Mouse (Mus musculus): ENCODE measurements around the gene Rab44. TPM values are rescaled to one million over a fixed set of nuclear protein-coding genes. Genes with fewer than 3 reads are reported as not detected.

Rab44 gene
- polyA plus RNA-seq, 1 experiment, result 12.7 TPM

DNA sequence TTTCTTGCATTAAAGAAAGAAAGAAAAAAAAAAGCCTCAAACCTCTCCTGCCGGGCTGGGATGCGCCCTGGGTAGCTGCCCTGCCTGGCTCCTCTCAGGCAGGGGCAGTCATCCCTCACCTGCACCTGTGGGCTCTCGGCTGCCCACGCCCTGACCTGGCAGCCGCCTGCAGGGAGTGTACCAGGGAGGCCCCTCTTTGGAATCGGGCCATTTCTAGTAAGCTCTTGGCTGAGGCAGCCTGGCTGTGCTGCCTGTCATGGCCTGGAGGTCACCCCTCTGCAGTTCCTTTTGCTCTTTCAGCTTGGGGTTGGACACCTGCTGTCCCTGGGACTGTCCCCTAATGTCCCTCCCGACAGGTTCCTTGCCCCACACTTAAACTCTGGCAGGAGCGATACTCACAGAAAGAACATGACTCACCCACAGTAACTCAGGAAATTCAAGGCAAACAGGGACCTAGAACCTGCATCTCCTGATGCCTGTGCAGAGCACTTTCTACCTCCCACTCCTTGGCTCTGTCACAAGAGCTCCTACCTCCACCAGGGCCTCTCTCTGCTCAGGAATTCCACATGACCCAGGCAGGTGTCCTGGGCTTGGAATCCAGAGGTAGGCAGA is 52.1 kb downstream of the Rab44 start:
- no peak for DNase-seq (ENCODE audit: low read depth)

GRCm38 (mm10) chr17:29167371-29167770 is 53.4 kb downstream of the Rab44 start:
- no peak for DNase-seq (ENCODE audit: low read depth)

DNA sequence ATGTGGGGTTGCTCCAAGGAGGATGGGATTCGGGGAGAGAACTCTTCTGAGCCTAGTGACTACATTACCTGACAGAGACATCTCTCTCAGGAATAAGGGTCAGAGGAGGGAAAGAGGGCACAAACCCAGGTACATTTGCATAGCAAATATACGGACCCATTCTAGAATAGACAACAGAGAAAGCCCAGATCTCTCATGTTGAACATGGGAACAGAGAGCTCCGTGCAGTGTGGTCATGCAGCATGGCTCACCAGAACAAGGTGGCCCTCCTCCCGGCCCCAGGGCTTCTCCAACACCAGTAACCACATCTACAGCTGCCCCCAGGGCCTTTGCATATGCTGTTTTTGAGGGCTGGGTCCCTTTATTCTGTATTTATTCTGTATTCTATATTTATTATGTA is 54.5 kb downstream of the Rab44 start:
- no peak for DNase-seq (ENCODE audit: low read depth)

GRCm38 (mm10) chr17:29168996-29169601 is 55.2 kb downstream of the Rab44 start:
- no peak for DNase-seq (ENCODE audit: low read depth)

GRCm38 (mm10) chr17:29170431-29171000 is 56.6 kb downstream of the Rab44 start:
- DNase-seq (ENCODE audit: low read depth), result no peak

DNA sequence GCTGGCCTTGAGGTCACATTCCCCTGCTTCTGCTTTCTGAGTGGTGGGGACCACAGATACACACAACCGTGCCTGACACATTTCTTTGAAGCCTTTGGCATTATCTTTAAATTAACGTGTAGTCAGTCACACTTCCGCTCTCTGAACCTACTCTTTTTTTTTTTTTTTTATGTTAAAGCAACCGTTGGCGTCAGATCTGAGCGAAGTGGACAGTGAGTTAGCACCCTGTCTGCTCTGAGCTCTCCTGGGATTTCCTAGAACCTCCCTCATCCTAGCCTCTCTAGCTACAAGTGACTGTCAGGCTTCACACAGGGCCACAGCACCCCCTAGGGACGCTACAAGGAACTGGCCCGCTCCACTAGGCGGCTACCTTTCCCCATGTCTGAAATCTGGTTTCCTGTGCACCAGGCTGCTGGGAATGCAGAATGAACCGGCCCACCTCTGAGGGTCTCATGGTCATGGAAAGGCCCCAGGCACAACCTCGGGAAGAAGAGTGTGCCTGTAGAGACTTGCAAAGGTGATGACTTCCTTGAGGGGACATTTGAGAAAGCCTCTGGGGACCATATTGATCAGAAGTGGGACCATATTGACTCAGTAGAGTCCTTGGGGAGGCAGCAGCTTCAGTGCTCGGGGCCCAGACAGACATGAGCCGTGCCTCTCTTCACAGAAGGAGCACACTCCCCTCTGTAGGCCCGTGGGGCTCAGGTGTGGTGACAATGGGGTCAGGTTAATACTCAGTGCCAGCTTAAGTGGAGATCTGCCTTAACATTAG is 57.2 kb downstream of the Rab44 start:
- DNase-seq (ENCODE audit: low read depth), result no peak

DNA sequence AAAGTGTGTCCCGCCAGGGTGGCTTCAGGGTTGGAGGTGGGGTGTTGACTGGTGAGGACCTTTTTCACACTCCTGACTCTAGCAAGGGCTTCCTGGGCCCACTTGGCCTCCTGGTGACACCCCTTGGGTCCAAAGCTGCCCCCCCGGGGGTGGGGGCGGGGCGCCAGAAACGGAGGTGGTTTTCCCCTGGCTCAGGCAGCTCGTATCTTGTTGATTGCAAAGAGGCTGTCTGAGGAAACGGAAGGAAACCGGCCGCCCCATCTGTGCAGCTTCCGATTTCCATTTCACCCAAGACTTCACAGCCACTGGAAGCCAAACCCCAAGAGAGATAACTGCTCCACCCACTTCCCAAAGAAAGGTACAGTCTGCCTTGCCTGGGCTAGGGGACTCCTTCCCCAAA is 58.1 kb downstream of the Rab44 start:
- no peak for DNase-seq (ENCODE audit: low read depth)

DNA sequence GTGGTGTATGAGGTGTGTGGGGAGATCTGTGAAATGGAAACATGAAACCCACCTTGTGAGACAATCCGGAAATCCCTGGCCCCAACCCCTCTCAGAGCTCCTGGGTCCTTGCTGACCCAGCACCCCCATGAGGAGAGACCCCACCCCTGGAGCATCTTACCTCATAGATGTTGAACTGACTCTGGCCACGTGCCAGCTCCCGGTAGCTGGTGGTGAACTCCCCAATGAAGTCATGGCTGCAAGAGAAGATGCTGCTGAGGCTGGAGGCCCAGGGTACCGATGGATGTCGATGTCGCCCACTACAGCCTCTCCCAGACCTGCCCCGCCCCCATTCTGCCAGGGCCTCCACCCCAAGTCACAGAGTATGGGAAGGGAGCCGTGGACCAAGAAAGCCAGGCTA is 59.2 kb downstream of the Rab44 start:
- no peak for DNase-seq (ENCODE audit: low read depth)

DNA sequence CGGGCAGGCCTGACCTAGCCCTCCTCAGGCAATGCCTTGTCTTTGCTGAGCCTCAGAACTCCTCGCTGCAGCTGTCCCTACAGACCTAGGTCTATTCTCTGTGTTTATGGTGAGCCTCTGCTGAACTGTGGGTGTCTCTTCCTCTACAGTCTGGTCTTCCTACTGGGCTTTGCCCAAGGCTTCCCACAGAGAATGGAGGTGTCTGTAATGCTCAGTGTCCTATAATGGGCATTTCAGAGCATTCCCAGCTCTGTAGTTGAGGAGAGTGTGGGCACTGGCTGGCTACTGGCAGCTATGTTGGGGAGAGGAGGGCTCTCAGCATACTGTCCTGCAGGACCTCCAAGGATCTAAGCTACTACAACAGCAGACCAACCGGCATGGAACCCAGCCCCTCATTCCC is 61.7 kb downstream of the Rab44 start:
- DNase-seq (ENCODE audit: low read depth), result no peak

DNA sequence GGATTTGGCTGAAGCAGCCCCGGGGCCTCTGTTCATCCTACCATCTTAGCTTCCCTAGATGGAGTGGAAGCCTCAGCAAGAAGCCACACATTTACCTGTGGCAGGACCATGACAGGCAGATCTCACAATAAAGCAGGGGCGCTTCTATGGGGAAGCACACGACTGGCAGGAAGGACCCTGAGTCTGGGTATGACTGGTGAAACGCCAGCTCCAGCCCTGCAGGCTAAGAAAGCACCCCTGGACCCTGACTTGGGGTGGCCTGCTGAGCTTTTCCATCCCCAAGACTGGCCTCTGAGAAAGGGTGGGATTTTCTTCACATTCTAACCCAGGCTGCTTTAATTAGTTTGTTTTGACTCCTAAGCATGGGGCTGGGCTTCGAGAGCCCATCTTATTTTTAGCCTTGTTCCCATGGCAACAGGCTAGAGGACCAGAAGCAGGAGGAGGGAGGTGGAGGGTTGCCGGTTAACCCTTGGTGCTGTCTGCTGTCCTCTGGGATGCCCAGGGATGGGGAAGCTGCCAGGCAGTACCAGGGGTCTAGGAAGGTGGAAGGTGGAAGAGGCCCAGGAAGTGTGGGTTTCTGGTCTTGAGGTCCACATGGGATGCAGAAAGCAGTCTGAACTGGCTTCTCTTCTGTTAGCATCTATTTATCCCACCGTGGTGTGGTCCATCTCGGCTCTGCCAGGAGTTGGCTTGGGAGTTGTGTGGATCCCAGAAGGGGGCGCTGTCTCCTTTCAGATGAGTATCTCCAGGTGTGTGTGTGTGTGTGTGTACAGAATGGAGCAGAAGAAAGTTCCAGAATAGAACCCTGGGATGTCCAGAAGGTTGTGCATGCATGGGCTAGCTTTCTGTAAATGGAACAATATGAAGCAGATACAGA is 62.7 kb downstream of the Rab44 start:
- DNase-seq (ENCODE audit: low read depth), result no peak

DNA sequence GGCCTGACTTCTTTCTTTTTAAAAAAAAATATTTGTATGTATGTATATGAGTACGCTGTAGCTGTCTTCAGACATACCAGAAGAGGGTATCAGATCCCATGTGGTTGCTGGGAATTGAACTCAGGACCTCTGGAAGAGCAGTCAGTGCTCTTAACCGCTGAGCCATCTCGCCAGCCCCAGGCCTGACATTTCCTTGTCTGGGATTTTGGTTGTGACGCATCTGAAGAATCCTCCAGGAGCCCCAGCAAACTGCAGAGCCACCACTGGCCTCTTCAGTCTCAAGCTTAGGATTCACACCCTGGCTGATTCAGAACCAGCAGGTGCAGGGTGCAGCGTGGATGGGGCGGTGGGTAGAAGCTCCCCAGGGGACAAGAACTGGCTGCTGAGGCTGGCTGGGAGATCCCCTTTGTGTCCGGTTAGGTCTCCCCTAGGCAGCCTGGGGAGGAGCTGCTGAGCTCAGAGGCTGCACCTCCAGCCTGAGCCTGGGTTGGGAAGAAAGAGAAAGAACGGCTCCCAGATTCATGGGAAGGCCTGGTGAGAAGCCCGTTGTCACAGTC is 64.6 kb downstream of the Rab44 start:
- no peak for DNase-seq (ENCODE audit: low read depth)

GRCm38 (mm10) chr17:29179917-29180316 is 66.0 kb downstream of the Rab44 start:
- DNase-seq (ENCODE audit: low read depth), result no peak

DNA sequence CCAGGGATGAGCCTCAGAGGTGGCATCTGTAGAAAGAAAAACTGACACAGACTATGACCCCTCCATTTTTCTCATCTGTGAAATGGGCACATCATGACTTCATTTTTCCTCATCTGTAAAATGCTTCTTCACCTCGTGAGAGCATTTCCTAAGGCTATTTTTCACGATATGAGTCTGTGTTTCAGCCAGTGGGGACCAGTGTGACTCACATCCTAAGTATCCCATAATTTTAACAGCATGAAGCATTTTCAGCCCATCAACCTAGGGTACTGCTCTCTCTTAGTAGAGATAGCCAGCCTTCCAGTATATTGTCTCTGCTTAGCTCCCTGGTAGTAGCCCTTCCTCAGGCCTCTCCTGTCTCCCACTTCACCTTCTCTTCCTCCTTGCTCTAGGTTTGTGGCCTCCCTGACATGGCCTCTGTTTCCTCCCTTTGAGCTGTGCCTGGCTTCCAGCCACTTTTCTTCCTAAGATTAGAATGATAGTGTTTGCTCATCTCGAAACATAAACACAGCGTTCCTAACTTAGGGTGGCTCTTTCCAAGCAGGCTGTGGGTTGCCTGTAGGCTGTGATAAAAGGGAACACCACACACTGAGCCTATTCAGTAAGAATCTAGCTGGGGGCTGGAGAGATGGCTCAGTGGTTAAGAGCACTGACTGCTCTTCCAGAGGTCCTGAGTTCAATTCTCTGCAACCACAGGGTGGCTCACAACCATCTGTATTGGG is 66.6 kb downstream of the Rab44 start:
- DNase-seq (ENCODE audit: low read depth), result no peak

DNA sequence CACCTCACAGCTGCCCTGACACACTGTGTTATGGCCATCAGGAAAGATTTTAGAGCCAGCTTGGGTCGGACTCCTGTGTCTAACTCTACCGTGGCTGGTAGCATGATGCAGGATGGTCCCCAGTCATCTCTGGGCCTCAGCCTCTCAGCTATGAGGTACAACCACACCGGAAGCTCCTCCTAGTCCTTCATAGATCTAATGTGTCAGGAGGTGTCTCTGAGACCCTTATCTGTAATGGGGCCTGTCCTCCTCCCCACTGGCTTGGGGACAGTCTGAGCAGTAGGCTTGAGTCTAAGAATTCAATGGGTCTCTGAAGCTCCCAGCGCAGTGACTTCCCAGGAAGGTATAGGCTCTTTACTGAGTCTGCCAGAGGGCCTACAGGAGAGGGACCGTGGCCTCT is 67.8 kb downstream of the Rab44 start:
- DNase-seq (ENCODE audit: low read depth), result no peak

DNA sequence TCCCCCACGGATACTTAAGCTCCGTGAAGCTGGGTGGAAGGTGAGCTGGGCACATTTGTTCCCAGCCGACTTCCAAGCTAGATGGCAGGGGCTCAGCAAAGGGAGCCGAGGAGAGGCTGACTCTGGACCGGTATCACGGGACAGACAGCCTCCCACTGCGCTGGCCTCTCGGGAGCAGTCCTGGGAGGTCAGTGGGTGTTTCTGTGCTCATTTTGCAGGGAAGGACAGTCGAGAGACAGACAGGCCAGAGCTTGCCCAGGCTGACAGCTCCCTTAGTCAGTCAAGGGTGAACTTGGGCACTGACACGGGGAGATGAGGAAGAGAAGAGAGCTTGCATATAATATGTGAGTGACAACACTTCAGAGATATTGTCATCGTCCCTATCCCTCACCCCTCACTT is 69.2 kb downstream of the Rab44 start:
- DNase-seq (ENCODE audit: low read depth), result no peak

- DNase-seq (ENCODE audit: low read depth), result no peak
Measured at GRCm38 (mm10) chr17:29185376-29186046, 71.6 kb downstream of the Rab44 start.

GRCm38 (mm10) chr17:29186989-29187859 is 73.3 kb downstream of the Rab44 start:
- DNase-seq (ENCODE audit: low read depth), result no peak

DNA sequence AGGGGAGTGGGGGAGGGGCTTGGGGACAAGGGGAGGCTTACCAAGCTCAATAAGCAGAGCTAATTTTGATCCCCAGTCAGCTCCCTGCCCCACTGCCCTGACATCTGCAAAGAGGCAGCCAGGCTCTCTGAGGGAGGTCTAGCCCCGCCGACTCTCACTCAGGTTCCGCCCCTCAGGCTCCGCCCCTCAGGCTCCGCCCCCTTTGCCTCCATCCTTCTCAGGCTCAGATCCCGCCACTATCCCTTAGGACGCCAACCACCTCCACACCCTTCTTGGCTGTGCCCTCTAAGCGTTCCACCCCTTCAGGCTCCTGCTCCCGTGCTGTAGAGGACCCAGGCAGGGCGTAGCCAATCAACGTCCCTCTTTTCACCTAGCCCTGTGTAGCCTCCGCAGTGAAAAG is 75.0 kb downstream of the Rab44 start:
- DNase-seq (ENCODE audit: low read depth), result no peak

DNA sequence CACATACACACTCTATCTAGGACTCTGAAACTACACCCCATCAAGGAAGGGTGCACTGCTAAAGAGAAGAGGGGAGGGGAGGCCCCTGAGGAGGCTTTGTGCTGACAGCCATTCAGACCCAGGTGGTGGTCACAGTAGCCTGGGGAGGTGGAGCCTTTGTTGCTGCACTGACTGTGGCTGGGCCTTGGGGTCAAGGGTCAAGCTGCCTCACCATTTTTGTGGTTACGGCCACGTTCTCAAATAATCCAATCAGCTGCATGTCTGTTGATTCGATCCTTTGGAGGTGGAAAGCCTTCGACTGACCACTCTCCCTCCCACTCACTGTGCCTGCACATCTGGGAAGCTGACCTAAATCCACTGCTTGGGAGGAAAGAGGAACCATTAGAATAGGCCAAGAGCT is 81.6 kb downstream of the Rab44 start:
- DNase-seq (ENCODE audit: low read depth), result no peak
